Mouse (Mus musculus): Measurements from ENCODE around the gene Catsperg2.
"Not testable (repeated sequence)": the region's sequence is repeated elsewhere in the genome, so short reads cannot be mapped to it uniquely, and the experiment has no call there.

The Catsperg2 gene

DNA sequence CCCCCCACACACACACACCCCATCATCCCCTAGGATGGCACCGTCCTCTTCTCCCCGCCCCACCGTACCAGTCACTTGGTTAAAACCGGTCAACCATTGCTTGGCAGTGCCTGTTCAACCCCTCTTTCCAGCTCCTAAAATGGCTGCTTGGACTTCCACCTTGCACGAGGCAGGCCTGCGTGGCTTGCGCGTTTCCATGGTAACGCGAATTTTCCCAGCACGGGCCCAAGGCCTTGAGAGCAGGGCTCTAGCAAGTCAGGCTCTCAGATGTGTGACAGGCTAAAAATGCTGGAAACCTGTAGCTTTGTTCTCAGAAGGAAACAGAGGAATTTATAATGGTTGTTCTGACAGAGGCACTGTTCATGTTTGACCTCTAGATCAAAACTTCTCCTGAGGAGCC is at the start of gene Catsperg2:
Catsperg2 (minus strand) TSS at position 173 of the 400 bp plus-strand sequence.
- DNase-seq (ENCODE audit: extremely low read depth, low read depth, low spot score) = not testable (repeated sequence)

DNA sequence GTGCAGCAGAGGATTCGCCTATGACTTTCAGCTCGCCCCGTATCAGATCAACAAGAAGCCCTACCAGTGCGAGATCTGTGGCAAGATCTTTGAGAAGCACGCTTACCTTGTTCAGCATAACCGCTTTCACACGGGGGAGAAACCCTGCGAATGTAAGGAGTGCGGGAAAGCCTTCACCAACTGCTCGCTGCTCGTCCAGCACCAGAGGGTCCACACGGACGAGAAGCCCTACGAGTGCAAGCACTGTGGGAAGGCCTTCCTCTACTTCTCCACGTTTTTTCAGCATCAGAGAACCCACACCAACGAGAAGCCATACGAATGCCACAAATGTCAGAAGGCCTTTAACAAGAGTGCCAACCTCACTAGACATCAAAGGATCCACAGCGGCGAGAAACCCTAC is 49.7 kb upstream of the Catsperg2 start:
- no peak for DNase-seq (ENCODE audit: extremely low read depth, low read depth, low spot score)

DNA sequence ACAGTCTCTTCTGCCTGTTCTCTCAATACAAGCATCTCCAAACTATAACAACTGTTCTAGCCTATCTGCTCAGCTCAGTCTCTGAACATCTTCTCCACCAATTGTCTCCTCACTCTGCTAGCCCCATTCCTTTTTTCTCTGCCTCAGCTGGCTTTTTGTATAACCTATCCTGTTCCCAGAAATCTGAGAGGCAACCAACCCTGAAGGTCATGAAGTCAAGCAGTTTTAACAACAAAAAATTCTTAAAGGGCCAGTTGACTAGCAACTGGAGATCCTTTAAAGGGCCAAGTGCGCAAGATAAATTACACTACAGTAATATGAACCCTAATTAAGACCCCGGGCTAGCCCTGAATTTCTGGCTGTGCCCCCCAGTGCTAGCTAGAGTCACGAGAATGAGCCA is 47.5 kb upstream of the Catsperg2 start:
- no peak for DNase-seq (ENCODE audit: extremely low read depth, low read depth, low spot score)

DNA sequence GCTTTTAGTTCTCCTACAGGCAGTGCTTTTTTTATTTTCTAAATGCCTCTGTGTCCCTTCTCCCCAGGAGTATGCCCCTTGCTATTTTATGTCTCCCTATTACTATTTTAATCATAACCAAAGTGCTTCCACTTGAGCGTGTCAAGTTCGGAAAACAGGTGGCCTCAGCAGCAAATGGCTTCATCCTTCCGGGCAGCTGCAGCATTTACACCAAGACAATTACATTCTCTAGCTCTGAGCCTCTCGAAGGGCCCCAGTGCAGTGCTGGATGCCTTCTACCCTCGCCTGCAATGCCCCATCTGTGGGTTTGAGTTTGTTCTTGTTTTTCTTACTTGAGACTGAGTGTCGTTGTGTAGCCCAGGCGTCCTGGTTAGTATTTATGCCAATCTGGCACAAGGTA is 46.7 kb upstream of the Catsperg2 start:
- DNase-seq (ENCODE audit: extremely low read depth, low read depth, low spot score) = no peak

DNA sequence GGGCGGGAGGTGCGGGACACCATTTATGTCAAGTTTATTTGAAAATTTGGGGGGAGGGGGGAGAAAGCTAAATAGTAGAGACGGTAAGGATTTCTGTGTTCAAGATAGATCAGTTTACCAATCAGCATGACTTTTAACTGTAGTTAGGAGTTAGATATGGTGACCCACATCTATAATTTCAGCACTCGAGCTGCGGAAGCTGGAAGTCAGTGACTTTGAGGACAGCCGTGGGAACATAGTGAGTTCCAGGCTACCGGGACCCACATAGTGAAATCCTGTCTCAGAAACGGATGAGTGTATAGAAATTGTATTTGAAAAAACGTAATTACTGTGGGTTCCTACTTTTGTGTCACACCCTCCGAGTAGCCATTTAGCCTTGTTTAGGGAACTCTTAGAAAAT is 42.1 kb upstream of the Catsperg2 start:
- no peak for DNase-seq (ENCODE audit: extremely low read depth, low read depth, low spot score)

DNA sequence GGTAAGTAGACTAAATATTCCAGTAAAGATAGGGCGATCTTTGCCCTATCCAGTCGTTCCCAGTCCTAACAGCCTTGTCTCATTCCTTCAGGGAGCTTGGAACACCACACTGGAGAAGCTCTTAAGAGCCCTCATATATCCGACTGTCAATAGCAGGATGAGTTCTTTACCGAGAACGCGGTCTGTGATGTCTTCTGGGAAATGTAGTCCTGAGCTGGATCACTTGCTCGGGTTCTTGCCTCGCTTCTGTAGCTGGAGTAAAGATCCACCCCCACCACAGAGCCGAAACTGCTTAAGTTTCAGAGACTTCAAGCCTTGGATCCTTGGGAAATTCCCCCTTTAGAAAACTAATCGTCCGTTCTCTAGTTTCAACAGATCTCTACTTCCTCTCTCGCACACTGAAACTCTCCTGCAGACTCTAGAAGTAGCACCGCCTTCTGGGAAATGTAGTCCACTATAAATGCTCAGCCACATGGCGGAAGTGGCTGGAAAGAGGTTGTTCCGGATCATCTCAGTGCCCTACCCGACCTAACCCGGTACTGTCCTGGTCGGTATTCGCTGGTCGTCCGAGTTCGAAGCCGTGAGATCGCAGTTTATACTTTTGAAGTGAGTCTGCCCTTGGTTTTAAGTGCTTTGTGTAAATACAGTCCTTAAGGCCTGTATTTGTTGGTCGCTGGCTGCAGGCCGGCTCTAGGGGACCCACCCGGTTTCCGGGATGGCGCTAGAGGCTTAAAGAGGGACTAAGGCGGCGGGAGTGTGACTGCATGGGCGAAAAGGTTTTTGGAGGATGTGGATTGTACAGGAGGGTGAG is 41.5 kb upstream of the Catsperg2 start, which contains the start of gene Zfp84:
Zfp84 (plus strand) TSS at position 463 of the 811 bp plus-strand sequence.
- DNase-seq (ENCODE audit: extremely low read depth, low read depth, low spot score) = peak; percentile 72

DNA sequence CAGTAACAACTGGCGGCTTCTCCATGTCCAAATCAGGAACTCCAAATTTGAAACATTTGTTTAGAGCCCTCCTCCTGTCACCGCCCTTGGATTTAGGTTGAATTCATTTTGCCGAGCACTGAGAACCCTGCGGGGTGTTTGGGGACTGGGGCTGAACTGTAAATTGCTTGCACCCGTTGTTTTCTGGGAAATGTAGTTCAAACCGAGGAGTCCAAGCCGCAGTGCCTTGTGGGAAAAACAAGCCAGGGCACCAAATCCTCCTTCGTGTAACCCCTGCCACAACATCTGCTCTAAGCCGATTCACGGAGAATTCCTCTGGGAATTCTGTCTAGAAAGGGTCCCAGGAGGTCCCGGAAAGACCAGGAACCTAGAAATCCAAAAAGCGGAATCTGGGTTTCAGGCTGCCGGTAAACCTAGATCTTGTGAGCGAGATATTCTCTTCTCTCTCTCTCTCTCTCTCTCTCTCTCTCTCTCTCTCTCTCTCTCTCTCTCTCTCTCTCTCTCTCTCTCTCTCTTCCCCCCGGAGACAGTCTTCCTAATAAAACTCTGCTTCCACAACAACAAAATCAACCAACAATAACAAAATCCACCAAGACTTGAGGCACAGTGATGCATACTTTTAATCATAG is 40.3 kb upstream of the Catsperg2 start:
- DNase-seq (ENCODE audit: extremely low read depth, low read depth, low spot score) = peak; percentile 45

DNA sequence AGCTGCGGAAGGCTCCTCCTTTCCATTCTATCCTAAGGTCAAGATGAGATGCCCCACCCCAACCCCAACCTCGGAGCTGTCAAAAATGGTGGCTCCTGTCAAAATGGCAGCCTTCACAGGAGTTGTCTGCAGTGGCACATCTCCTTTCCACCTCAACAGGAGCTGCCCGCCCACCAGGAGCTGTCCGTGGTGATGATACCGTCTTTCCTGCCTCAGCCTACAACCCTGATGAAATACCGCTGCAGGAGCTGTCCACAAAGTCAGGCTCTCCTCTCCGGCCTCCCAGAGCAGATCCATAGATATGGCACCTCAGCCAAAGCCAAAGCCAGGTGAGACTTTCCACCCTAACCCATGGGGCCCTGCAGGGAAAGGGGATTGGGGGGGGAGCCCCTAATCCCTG is 37.9 kb upstream of the Catsperg2 start:
- no peak for DNase-seq (ENCODE audit: extremely low read depth, low read depth, low spot score)

DNA sequence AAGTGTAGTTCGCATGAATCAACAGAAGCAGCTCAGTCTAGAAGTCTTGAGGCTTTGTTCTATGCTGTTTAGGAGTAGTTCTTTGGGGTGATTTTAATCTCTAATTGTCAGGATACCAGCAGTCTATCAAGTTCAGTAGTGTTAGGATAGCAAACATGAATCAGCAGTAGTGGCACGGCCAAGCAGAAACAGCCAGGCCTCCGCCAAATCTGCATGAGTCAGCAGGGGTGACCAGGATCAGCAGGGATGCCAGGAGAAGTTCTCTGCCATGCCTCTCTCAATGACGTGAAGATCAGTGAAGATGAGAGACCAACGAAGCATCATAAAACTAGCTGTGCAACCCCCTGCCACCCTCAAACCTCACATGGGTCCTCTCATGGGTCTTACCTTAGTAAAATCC is 33.6 kb upstream of the Catsperg2 start:
- DNase-seq (ENCODE audit: extremely low read depth, low read depth, low spot score) = no peak

DNA sequence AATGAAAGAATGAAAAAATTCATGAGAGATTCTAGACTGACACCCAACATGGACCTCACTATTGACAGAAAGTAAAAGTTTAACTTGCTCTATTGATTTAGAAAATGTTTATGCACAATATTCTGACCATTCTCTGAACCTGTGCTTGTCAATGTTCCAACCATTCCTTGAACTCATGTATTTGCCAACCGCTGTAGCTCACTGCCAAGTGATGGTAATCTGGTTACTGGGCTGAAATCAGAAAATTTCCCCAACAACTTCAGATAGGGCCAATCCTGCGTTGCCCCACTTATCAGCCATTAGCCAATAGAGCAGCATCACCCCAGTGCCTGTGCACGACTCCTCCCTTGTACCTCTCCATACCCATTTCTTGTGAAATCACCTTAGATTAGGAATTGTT is 15.4 kb upstream of the Catsperg2 start:
- DNase-seq (ENCODE audit: extremely low read depth, low read depth, low spot score) = no peak

DNA sequence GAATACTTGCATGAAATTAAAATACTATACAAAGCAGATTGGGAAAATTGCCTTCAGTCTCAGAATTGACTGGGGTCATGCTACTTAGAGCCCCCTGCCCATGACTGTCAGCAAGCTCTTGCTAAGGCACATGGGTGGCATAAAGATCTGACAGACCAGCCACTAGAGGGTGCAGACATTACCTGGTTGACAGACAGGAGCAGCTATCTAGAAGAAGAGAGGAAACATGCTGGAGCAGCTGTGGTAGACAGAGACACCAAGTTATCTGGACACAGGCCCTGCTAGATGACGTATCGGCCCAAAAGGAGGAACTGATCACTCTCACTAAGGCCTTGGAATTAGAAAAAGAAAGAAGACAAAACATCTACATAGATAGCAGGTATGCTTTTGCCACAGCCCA is 1.2 kb upstream of the Catsperg2 start:
- no peak for DNase-seq (ENCODE audit: extremely low read depth, low read depth, low spot score)

DNA sequence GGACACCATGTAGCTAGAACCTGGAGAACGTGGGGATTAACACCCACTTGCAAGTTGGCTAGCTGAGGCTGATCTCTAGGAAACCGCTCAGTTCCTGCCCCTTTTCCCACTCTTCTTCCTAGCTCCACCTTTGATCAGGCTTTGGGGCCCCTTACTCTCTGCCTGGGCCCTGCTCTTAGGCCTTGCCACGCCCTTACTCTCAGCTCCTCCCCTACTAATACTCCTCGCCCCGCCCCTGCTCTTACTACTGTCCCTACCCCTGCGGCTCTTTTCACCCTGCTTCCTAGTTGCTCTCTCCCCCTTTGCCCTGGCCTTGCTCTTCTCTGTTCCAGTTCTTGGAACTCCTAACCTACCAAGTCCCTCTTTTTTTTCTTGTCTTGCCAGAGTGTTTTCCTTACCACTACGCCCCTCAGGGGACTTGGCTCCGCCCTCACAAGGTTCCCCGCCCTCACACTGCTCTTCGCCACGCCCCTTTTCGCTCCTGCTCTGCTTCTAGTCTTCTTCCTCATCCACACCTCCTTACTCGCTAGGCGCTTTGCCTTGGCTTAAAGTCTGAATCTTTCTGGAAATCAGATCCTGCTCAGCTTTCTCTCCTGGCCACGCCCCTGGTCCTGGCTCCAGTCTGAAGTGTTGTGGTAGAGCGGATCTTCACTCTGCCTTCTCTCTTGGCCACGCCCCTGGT is 1.2 kb downstream of the Catsperg2 start:
- not testable (repeated sequence) for DNase-seq (ENCODE audit: extremely low read depth, low read depth, low spot score)

DNA sequence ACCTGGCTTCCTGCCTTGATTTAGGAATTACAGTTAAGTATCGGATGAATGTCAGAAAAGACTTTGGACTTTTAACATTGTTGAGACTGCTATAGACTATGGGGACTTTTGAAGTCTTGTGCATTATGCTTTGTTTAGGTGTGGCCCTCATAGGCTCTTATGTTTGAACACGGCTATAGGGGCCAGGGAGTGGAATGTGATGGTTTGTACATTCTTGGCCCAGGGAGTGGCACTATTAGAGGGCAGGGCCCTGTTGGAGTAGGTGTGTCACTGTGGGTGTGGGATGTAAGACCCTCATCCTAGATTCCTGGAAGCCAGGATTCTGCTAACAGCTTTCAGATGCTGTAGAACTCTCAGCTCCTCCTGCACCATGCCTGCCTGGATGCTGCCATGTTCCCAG is 17.9 kb downstream of the Catsperg2 start:
- DNase-seq (ENCODE audit: extremely low read depth, low read depth, low spot score) = not testable (repeated sequence)

DNA sequence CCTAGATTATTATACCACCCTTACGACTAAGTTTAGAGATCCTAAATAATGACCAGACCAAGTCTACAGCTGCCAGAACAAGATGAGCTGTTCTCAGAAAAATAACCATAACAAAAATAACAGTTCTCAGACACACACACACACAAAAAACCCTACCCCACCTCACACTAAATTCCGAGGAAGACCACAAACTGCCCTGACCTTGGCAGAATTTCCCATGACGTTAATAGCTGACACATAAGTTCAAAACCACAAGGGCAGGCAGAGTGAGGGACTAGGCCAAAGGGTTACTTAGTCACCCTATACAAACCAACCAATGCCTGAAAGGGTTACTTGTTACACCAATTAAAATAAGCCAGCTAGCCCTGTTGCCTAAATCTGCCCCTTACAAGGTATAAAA is 31.6 kb downstream of the Catsperg2 start:
- DNase-seq (ENCODE audit: extremely low read depth, low read depth, low spot score) = not testable (repeated sequence)

DNA sequence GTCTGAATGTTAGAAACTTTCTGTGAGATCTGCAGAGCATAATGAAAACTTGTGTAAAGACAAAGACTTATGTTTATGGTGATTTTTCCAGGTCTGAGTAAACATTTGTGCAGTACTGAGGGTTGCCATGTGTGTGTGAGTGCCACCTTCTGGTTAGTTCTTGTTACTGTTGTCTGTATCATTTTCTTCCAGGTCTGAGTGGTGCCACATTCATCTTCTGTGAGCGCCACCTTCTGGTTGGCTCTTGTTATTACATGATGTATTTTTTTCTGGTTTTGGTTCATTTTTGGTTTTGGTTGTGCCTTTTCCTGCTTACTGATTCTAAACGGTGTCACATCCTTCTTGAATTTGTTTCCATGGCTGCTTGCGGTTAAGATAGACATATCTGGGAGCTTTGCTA is 45.0 kb downstream of the Catsperg2 start:
- no peak for DNase-seq (ENCODE audit: extremely low read depth, low read depth, low spot score)

All from fat pad, adult 2 months (tissue).